Mouse (Mus musculus): Measurements from ENCODE around the gene Gpr119. TPM values are rescaled to one million over a fixed set of nuclear protein-coding genes. Genes with fewer than 3 reads are reported as not detected.

Gpr119 gene
- polyA plus RNA-seq (2015; fragmentation: Nextera tagmentation; extraction: Ambion mirVana), result 0.07 and 0.17 TPM in 2 replicates

DNA sequence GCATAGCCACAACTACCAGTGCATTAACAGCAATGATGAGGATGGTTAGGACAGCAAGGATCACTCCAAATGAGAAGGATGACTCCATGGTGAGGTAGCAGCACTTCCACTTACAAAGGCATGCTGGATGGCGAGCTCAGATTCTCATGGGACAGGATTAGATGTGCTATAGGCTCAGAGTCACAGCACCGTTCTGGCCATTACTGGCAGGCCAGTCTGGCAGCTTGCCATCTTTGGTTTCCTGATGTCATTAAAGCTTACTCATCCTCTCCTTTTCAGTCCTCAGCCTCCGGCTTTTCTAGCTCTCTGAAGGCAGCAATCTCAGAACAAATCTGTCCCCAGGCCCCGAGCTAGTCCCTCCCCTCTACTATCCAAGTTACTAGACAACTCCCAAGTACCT, at the start of gene Gpr119:
TSS of gene Gpr119 (minus strand) at position 308 of the 400 bp plus-strand sequence.
- no peak for ATAC-seq
- 52% methylated on average over 4 of the region's 4 CpGs for WGBS

DNA sequence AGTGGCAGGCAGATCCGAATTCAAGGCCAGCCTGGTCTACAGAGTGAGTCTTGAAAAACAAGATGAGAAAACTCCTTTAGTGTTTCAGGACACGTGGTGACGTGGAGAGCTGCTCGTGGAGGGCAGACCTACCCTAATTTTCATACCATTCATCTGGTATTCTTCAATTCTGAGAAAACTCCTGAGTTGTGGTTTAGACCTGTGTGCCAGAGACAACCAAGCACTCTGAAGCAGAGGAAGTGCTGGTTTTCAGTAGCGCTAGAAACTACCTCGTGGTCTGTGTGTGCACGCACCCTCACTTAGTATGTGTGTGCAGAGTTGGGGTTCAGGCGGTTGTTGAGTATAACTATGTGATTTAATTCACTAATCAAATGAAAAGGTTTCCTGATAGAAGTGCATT, 38.6 kb upstream of the Gpr119 start:
- Histone ChIP-seq H3K27me3 (replicated peaks; ENCODE audit: control insufficient read depth, insufficient read depth, low read length) (no peaks in the 10 kb centered on the region), H3K36me3 (ENCODE audit: control insufficient read depth, insufficient read depth) (no peaks in the 10 kb centered on the region), H3K27ac (ENCODE audit: low read depth, low read length) (no peak overlapping the region), H3K4me1 (replicated peaks; ENCODE audit: control insufficient read depth, insufficient read depth, low read length) (no peaks in the 10 kb centered on the region), H3K4me2 (replicated peaks; ENCODE audit: low read depth) (no peak overlapping the region), H3K9me3 (ENCODE audit: control insufficient read depth) (no peaks in the 10 kb centered on the region), H3K4me3 (ENCODE audit: low read depth, low read length) (no peak overlapping the region), H3K9ac (ENCODE audit: low read depth, low read length) (no peak overlapping the region)
- no peak for TF ChIP-seq CTCF (IDR thresholded peaks at IDR 0.05; ENCODE audit: low read depth)
- no peak for ATAC-seq
- WGBS, result 87% methylated on average over 8 of the region's 8 CpGs

More for the DNA sequence above, at the start of gene Gpr119:
- no peaks in the 10 kb centered on the region for H3K36me3 ChIP-seq (ENCODE audit: control insufficient read depth, insufficient read depth)
- H3K27me3 ChIP-seq (replicated peaks; ENCODE audit: control insufficient read depth, insufficient read depth, low read length), result no peaks in the 10 kb centered on the region
- no peaks in the 10 kb centered on the region for H3K4me1 ChIP-seq (replicated peaks; ENCODE audit: control insufficient read depth, insufficient read depth, low read length)
- H3K9me3 ChIP-seq (ENCODE audit: control insufficient read depth), result no peaks in the 10 kb centered on the region
- no peak within 1 kb of the TSS for H3K27ac ChIP-seq (ENCODE audit: low read depth, low read length)
- no peak for TF ChIP-seq CTCF (IDR thresholded peaks at IDR 0.05; ENCODE audit: low read depth)
- H3K9ac ChIP-seq (ENCODE audit: low read depth, low read length), result no peak within 1 kb of the TSS
- H3K4me2 ChIP-seq (replicated peaks; ENCODE audit: low read depth), result no peak within 1 kb of the TSS
- H3K4me3 ChIP-seq (ENCODE audit: low read depth, low read length), result no peak within 1 kb of the TSS

DNA sequence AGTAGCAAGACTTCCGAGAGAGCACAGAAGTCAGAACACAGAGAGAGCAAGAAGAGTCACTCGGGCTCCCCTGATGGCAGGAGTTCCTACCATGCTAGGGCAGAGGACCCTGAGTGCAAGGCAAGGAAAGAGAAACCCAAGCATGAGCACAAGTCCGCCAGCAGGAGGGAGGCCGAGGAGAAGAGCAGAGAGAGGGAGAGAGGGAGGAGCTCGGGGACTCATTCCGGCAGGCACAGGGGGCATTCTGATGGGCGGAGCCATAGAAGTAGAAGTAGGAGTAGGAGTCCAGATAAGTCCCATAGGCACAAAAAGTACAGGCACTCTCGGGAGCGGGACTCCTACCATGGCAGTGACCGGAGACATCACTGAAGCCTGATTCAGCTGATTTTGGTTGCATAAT, 35.4 kb upstream of the Gpr119 start:
- no peaks in the 10 kb centered on the region for H3K9me3 ChIP-seq (ENCODE audit: control insufficient read depth)
- no peaks in the 10 kb centered on the region for H3K4me1 ChIP-seq (replicated peaks; ENCODE audit: control insufficient read depth, insufficient read depth, low read length)
- 89% methylated on average over 10 of the region's 10 CpGs for WGBS
- no peak overlapping the region for H3K27ac ChIP-seq (ENCODE audit: low read depth, low read length)
- H3K36me3 ChIP-seq (ENCODE audit: control insufficient read depth, insufficient read depth), result no peaks in the 10 kb centered on the region
- no peak for TF ChIP-seq CTCF (IDR thresholded peaks at IDR 0.05; ENCODE audit: low read depth)
- ATAC-seq, result no peak
- no peak overlapping the region for H3K4me3 ChIP-seq (ENCODE audit: low read depth, low read length)
- H3K27me3 ChIP-seq (replicated peaks; ENCODE audit: control insufficient read depth, insufficient read depth, low read length), result no peaks in the 10 kb centered on the region
- H3K4me2 ChIP-seq (replicated peaks; ENCODE audit: low read depth), result no peak overlapping the region
- H3K9ac ChIP-seq (ENCODE audit: low read depth, low read length), result no peak overlapping the region

DNA sequence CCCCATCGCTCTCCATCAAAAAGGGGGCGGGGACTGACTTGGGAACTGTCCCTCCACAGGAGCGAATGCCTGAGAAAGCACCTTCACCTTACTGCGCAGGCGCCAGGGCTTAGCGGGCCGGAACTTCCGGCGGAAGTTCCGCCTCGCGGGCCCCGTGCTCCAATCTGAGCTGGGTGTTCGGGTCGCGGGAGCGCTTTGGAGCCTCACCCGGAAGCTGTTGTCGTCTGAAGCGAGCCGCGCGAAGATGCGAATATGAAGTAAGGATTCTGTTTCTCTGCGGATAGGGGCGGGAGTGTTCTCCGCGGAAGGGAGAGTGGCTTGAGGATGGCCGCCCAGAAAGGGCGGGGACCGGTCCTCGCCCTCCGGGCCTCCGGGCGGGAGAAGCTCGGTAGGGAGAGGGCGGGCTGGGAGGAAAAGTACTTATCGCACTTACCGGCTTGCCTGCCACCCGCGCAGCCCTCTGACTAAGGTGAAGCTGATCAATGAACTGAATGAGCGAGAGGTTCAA, 20.6 kb upstream of the Gpr119 start, which contains the start of gene Rbmx2:
TSS of gene Rbmx2 (plus strand) at position 141 of the 508 bp plus-strand sequence.
- H3K36me3 ChIP-seq (ENCODE audit: control insufficient read depth, insufficient read depth), result no peaks in the 10 kb centered on the region
- WGBS, result 19% methylated on average over 42 of the region's 42 CpGs

DNA sequence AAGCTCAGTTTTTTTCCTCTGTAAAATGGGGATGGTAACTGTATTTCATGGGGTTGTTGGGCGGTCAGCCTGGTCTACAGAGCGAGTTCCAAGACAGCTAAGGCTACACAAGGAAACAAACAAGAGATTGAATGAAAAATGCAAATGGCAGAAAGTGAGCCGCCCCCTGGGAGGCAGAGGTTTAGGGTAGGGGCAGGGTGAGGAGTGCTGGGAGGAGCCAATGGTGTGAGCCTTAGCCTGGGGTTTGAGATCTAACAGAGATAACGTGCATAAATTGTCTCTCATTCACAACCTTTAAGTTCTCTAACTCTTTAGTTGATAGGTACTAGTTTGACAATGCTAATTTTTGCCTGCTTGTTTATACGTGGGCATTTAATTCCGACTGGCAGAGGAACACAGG, 20.2 kb upstream of the Gpr119 start:
- no peaks in the 10 kb centered on the region for H3K9me3 ChIP-seq (ENCODE audit: control insufficient read depth)
- WGBS, result 20% methylated on average over 6 of the region's 6 CpGs
- no peak overlapping the region for H3K27ac ChIP-seq (ENCODE audit: low read depth, low read length)
- no peak overlapping the region for H3K9ac ChIP-seq (ENCODE audit: low read depth, low read length)
- no peaks in the 10 kb centered on the region for H3K4me1 ChIP-seq (replicated peaks; ENCODE audit: control insufficient read depth, insufficient read depth, low read length)
- no peaks in the 10 kb centered on the region for H3K36me3 ChIP-seq (ENCODE audit: control insufficient read depth, insufficient read depth)
- H3K4me2 ChIP-seq (replicated peaks; ENCODE audit: low read depth), result peak overlapping the region; percentile 61
- 0 out of 2 replicates have a peak, but pooled peaks have one; percentile 2 for ATAC-seq
- TF ChIP-seq CTCF (IDR thresholded peaks at IDR 0.05; ENCODE audit: low read depth), result no peak
- no peaks in the 10 kb centered on the region for H3K27me3 ChIP-seq (replicated peaks; ENCODE audit: control insufficient read depth, insufficient read depth, low read length)
- peak overlapping the region; percentile 56 for H3K4me3 ChIP-seq (ENCODE audit: low read depth, low read length)

More for the DNA sequence above, 20.6 kb upstream of the Gpr119 start, which contains the start of gene Rbmx2:
- peak within 1 kb of the TSS; percentile 31; the same call in 1 of the 2 replicates for H3K9ac ChIP-seq (ENCODE audit: low read depth, low read length)
- TF ChIP-seq CTCF (IDR thresholded peaks at IDR 0.05; ENCODE audit: low read depth), result no peak
- H3K9me3 ChIP-seq (ENCODE audit: control insufficient read depth), result no peaks in the 10 kb centered on the region
- ATAC-seq, result peak; percentile 96
- peak within 1 kb of the TSS; percentile 61 for H3K4me2 ChIP-seq (replicated peaks; ENCODE audit: low read depth)
- no peaks in the 10 kb centered on the region for H3K27me3 ChIP-seq (replicated peaks; ENCODE audit: control insufficient read depth, insufficient read depth, low read length)
- peak within 1 kb of the TSS; percentile 56 for H3K4me3 ChIP-seq (ENCODE audit: low read depth, low read length)
- no peaks in the 10 kb centered on the region for H3K4me1 ChIP-seq (replicated peaks; ENCODE audit: control insufficient read depth, insufficient read depth, low read length)
- no peak within 1 kb of the TSS for H3K27ac ChIP-seq (ENCODE audit: low read depth, low read length)

DNA sequence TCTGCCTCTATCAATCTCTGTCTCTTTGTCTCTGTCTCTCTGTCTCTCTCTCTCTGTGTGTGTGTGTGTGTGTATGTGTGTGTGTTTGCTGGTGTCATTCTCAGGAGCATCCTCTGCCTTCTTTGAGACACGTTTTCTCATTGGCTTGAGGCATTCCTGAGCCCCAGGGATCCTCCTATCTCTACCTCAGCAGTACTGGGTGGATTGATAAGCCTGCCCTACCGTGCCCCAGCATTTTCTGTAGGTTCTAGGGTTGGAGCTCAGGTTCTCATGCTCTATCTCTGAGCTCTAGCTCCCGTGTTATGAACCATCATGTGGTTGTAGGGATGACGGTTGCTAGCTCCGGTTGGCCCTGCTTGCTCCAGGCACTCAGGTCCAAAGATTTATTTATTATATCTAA, 9.6 kb upstream of the Gpr119 start:
- Histone ChIP-seq H3K36me3 (ENCODE audit: control insufficient read depth, insufficient read depth) (no peaks in the 10 kb centered on the region), H3K4me3 (ENCODE audit: low read depth, low read length) (no peak overlapping the region), H3K27ac (ENCODE audit: low read depth, low read length) (no peak overlapping the region), H3K9me3 (ENCODE audit: control insufficient read depth) (no peaks in the 10 kb centered on the region), H3K4me2 (replicated peaks; ENCODE audit: low read depth) (no peak overlapping the region), H3K27me3 (replicated peaks; ENCODE audit: control insufficient read depth, insufficient read depth, low read length) (no peaks in the 10 kb centered on the region), H3K9ac (ENCODE audit: low read depth, low read length) (no peak overlapping the region), H3K4me1 (replicated peaks; ENCODE audit: control insufficient read depth, insufficient read depth, low read length) (no peaks in the 10 kb centered on the region)
- ATAC-seq, result no peak
- no peak for TF ChIP-seq CTCF (IDR thresholded peaks at IDR 0.05; ENCODE audit: low read depth)
- 72% methylated on average over 5 of the region's 5 CpGs for WGBS

All from intestine, postnatal 0 days (tissue).